Mouse (Mus musculus): ENCODE measurements around the gene Itk.
A peak's percentile ranks its signal among the peaks of the same experiment; 100 is the strongest.

Gene Itk

DNA sequence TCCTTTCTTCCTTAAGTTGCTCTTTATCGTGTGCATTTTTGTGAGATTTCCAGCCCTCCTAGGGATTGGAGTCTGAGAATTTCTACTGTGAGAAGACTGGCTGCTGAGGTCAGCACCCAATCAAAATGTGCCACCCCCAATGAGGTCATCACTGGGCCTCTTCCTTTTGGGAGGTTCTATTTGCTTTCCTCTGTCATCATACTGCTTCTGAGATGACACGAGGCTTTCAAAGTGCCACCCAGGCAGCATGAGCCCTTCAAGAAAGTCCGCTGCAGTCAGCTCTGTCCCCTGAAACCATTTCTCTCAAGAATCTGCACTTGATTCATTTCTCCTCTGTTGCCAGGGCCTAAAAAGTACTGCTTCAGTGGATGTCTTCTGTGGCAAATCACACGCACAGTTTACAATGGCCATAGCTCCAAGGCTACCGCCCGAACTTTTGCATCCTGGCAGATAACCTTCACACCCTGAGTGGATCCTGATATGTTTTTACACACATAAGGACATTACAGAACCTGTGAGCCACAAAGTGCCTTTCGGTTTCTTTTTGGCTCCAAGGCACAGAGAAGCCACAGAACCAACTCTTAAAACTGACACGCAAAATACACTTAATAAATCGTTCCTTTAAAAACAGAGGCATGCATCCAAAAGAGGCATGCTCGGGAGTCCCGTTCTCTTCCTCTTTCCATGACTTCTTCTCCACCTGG is 80.9 kb downstream of the Itk start:
- DNase-seq (ENCODE audit: low read depth, low spot score) = peak; percentile 90

DNA sequence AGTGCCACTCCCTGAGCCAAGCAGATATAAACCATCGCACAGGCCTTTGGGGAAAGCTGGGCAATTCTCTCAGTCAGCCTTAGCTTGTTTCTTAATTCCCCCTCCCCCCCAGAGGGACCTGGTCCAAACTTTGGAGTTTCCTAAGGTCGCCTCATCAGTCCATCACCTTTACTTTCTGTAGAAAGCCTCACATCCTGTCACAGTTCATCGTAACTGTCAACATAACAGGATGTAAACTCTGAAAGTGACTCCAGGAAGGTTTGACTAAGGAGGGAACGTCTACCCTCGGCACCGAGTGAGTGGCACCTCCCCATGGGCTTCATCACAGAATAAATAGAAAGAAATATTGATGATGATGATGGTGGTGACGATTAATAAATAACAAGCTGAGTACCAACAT is 81.5 kb downstream of the Itk start:
- DNase-seq (ENCODE audit: low read depth, low spot score) = peak; percentile 84

DNA sequence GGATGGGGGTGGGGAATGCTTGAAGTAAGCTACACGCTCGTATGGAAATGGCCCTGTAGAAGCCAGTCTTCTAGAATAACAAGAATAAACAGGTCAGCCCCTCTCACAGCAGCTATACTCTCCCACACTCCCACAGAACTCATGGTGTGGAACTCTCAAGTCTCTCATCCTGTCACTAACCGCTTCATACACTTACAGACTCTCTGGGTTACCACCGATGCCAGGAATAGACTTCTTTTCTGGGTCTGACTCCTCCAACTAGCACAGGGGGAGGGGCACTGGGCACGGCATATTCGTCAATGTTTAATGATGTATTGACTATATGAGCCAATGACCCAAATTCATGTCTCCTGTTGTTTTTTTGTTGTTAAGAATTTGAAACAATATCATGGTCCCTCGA is 82.5 kb downstream of the Itk start:
- peak; percentile 62 for DNase-seq (ENCODE audit: low read depth, low spot score)

DNA sequence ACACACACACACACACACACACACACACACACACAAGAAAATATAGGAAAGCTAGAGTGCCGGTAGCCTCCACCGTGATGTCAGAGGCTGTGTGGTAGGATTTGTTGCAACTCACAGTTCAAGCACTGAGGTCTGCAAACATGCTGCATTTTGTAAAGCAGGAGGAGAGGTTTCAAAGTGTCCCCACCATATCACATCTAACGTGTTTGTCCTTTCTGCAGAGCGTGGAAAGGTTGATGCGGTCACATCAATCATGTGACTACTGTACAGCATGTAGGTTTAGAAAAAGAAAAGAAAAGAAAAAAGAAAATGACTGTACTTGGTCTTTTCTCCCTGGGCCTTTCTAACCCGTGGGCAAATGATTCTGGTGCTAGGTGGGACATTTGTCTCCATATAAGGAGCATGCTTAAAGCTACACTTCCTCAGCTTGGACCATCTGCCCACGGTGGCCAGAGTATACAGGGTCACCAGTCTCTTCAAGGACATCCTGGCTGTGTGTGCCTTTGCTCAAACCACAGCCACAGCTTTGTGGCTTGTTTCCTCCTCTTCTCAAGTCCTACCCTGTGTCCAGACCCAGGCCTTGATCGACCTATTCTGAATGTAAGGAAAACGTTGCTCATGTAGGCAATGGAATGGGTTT is 83.3 kb downstream of the Itk start:
- peak; percentile 63 for DNase-seq (ENCODE audit: low read depth, low spot score)

DNA sequence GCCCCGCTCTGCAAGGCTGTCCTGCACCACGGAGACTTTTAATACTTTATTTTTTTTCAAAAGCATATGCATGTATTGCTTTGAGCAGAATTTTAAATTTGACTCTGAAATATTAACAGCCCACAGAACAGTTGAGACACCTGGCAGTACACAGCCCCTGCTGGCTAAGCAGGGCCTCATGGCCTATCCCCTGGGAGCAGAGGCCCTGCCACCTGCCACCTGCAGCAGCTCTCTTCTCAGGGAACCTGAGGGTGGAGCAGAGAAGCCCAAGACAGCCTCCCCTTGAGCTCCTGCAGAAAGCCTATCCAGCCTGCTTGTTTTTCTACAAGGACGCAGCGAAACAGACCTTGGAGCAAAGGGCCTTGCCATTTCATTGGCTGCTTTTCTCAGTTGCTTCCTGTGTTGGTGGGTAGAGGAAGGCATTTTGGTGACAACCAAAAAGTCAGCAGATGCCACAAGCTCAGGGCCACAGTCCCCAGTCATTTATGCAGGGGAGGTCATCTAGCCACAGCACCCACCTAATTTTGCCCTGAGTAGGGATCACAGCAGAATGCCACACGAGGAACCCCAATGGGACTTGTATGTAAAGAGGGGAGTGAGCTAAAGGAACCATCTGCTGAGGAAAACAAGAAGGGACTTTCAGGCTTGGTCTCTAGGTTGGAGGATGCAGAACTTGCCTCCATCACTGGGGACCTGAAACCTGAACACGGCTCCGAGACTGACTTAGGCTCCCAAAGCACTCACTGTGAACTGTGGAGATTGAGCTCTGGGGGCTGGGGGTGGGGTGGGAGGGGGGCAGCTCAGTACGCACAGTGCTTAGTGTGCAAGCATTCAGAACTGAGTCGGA is 84.2 kb downstream of the Itk start:
- peak; percentile 74 for DNase-seq (ENCODE audit: low read depth, low spot score)

DNA sequence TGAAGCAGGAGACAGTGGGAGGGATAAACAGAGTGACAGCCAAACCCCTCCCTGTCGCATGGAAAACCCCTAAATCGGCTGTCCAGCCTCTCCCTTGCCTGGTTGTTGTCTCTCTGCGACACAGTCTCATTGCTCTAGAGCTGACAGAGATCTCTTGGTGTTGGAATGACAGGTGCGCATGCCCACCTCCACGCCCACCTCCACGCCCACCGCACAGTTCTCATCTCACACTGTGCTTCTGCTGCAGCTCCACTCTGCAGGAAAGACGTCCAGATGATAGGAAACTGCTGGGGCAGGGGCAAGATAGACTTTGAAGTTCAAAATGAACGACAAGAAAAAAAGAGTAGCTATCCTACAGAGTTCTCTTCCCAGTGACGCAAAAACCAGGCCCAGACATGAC is 85.2 kb downstream of the Itk start:
- peak; percentile 56 for DNase-seq (ENCODE audit: low read depth, low spot score)

DNA sequence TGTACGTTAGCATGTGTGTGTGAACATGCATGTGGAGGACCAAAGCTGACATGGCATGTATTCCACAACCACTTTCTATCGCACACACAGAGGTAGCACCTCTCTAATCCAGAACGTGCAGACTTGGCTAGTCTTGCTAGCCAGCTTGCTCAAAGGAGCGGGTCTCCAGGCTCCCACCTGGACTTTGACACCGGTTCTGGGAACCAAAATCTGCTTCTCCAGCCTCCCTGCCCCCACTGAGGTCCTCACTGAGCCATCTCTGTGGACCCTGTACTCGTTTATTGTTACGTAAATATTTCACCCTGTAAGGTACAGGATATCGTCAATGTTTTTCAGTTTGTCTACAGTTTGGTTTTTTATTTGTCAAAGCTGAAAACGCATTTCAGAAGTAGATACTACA is 86.8 kb downstream of the Itk start:
- DNase-seq (ENCODE audit: low read depth, low spot score) = no peak

DNA sequence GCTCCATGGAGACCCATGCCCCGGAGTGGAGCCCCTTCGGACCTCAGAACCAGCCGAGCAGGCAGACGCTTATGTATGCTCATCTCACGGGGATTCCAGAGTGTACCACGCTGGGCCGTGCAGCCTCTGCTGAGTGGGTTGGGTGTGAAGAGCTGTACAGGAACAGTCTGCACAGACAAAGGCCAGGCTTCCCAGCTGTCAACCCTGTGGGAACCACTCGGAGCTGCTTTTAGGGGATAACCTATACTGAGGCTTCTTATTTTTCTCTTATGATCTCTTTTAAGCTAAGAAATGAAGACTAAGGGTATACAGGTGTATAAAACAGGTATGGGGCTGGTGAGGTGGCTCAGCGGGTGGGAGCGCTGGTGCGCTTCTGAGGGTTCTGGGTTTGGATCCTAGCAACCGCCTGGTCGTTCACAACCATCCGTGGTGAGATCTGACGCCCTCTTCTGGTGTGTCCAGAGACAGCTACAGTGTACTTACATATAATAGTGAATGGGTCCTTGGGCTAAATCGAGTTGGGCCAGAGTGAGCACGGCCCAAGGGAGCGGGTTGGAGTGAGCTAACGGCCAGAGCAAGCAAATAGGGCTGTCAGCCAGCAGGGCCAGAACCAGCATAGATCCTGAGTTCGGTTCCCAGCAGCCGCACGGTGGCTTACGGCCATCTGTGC is 87.6 kb downstream of the Itk start:
- DNase-seq (ENCODE audit: low read depth, low spot score) = no peak

DNA sequence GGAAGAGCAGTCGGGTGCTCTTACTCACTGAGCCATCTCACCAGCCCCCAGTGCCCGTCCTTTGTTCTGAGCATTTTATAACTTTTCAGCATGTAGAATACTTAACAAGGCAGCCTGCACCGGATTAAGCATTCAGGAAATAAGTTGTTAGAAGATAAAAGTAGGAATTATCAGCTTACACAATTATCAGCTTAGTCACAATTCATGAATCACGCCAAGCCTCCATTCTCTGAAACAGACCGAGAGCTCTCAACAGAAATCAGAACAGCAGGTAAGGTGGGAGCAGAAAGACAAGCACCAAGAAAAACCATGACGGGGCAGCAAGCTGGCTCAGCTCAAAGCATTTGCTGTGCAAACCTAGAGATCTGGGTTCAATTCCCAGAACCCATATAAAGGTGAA is 89.4 kb downstream of the Itk start:
- DNase-seq (ENCODE audit: low read depth, low spot score) = no peak

DNA sequence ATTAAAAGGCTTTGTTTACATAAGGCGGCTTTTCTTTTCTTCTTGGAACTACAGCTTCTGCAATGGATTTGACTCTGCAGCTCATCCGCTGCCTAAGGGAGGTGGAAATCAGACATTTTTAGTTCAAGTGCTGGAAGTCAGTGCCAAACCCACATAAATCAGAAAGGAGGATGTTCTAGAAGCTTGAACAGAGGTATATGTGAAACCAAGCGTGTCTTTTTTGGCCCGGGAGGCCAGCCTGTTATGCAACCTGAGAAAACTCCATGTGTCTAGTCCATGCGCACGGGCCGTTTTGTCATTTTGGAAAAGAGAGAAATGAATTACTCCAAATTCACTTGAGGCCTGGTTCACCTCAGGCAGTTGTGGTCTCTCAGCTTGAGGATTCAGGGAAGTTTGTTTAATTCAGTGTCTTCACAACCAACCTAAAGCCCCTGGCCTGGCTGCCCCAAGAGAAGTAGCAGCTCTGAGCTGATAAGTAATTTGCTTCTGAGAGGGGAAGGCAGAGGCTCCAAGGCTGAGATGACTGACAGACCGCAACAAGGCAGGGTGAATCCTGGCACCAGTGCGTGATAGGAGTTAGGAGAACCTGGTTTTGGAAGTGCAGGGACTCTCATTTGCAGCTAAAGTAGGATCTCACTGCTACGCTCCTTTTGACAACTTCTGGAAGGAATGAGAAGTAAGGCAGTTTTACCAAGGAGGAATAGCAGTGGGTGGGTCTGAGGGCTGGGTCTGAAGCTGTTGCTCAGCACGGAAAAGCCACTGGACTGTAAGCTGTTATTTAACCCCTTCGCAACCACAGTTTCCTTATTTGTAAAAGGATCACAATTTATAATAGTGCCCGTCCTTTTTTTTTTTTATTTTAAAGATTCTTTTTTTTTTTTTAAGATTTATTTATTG is 90.2 kb downstream of the Itk start:
- DNase-seq (ENCODE audit: low read depth, low spot score) = peak; percentile 58

DNA sequence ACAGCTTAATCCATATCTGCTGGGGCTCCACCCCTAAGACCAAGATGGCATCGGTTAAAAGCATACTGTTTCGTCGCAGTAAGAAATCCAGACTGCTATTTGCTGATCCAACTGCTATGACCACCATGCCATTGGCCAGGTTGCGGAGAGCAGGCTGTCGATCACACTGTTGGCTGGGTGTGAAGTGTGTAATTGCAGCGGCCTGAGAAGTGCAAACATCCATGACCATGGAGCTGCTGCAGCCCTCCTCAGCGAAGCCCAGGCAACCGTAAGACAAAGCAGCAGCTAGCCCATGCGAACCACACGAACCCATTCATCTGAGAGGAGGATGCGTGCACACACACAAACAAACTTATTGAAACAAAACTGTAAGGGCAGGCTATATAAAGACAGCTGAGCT is 94.9 kb downstream of the Itk start:
- no peak for DNase-seq (ENCODE audit: low read depth, low spot score)

DNA sequence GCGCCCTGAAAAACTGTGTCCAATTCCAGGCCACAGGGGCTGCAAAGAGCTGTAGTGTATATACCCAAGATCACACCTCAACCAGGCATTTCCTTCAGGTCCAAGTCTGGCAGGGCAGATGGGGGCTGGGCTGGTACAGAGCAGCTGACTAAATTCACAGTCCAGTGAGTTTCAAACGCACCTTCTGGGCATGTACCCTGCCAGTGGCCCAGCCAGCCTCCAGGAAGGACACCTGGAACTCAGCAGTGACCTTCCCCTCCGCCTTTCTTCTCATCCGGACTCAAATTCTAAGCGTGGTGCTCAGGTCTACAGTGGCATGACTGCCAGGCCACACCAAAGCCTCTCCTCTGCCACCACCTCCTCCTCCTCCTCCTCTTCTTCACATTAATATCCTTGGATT is 95.8 kb downstream of the Itk start:
- DNase-seq (ENCODE audit: low read depth, low spot score) = no peak

DNA sequence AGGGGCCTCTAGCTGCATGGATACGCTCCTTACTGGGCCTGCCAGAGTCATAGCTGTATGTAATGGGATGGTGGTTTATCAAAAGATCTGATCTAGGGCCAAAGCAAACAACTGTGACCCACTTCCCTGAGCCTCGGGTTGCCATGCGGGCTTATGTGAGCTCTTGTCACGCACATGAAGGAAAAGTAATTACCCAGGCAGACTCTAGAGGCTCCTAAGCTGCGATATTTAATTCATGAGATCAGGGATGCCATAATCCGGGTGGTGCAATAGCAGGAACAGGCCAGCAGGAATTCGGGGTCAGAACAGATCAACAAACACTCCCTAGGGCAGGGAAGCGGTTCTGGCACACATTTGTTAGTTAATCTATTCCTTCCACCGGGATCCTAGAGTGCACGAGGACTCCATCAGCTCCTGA is 98.3 kb downstream of the Itk start:
- DNase-seq (ENCODE audit: low read depth, low spot score) = no peak

DNA sequence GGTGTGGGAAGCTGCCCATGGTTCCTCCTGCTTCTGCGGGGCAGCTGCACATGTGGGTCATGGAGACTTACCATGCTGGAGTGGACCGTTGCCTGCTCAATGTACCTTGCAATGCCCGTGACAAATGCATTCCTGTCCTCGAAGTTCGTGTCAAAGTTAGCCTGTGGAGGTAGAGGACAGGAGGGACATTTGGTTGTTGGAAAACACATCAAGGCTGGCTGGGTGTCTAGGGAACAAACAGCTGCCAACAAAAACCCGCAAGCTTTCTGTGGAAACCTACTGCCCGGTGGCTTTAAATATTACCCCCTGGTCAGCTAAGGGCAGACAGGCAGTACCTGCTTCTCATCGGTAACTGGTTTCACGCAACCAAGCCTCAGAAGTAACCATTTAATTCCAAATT is 99.8 kb downstream of the Itk start:
- DNase-seq (ENCODE audit: low read depth, low spot score) = no peak

DNA sequence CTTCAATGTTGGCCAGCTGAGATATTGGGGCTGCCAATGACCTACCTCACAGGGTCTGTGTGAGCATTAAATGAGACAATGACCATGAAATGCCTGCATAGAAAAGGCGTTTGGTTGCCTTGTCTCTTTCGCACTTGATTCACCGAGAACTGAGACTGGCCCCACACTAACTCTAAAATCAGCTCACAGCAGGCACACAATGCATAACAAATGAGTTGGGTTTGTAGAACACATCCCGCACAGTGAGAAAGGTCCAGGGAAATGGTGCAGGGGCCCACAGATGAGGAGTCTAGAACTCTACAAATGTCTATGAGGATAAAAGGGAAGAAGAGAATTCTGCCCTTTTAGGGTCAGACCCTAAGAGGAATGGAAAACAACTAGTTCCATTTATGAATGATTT is 100.3 kb downstream of the Itk start:
- DNase-seq (ENCODE audit: low read depth, low spot score) = no peak

DNA sequence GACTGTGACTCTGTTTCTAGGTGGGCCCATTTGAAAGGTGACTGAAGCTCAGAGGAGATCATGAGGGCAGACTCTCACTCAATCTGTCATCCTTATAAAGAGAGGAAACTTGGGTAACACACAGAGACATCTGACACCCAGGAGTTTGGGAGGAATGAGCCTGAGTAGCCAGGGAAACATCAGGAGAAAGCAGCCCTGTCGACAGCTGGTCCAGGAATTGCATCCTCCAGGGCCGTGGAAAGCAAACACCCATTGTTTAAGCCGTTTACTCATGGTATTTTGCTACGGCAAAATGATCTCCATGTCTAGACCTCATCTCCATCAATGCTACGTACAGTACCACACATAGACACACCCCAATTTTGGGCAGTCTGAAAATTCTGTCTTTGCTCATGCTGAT is 101.2 kb downstream of the Itk start:
- DNase-seq (ENCODE audit: low read depth, low spot score) = no peak

DNA sequence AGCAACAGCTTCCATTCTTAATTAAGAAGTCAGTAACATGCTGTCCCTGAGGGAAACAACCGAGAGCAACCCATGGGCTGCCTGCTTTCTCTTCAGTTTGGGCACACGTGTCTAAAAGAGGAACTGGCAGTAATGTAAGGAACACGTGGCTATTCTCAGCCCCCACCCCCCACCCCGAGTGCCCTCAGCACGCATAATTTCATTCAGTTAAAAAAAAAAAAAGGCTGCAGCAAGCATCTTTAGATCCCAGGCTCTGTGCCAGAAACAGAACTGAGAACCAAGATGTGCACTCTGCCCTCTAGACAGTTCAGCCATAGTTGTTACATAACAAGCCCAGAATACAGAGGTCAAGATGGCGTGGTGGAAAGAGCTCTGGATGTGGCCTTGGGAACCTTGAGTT is 102.5 kb downstream of the Itk start:
- DNase-seq (ENCODE audit: low read depth, low spot score) = no peak

DNA sequence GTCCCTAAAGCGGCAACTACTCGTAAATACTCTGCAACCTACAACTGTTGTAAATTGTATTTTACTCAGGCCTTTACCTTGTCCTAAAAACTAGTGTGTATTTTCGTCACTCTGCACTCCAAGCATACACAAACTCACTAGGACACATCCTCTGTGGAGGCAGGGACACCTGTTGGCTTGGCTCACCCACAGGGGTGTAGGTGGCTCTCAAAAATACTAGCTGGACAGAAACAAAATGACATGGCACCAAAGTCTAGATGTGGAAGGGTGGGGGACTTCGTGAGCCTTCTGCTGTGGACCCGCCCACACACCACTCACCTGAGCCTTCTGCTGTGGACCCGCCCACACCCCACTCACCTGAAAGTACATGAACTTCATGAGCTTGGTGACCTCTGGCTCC is 105.5 kb downstream of the Itk start:
- DNase-seq (ENCODE audit: low read depth, low spot score) = no peak

DNA sequence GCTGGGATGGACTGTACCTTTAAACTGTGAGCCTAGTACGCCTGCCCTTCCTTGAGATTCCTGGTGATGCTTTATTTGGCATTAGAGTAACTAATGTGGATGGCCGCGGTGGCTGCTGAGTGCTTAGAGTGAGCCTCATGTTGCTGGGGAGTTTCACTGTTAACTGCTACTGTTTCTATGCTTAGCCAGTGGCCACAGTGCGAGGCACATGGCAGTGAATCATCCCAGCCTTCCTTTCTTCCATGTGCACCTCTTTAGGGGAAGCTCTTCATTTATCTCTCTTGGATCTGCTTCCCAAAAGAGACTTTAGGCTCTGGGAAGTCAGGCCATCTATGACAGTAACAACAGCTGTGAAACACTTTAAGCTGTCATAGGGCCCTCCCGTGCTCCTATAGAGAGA is 106.7 kb downstream of the Itk start:
- DNase-seq (ENCODE audit: low read depth, low spot score) = no peak

DNA sequence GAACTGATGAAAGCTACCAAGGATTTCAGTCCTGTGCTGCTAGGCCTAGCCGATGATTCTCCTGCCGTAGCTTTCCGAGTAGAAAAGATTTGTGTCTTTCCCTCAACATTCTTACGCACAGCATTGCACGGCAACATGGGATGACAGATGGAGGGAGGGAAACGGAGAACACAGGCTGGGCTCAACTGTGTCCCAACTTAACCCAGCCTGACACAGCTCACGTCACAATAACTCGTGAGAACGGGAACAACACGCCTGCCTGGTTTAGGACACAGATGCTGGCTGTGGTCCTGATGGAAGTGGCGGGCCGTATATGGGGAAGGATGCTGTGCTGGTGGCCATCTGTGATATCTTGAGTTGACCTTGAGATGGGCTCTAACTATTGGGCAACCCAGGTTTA is 110.6 kb downstream of the Itk start:
- DNase-seq (ENCODE audit: low read depth, low spot score) = no peak

DNA sequence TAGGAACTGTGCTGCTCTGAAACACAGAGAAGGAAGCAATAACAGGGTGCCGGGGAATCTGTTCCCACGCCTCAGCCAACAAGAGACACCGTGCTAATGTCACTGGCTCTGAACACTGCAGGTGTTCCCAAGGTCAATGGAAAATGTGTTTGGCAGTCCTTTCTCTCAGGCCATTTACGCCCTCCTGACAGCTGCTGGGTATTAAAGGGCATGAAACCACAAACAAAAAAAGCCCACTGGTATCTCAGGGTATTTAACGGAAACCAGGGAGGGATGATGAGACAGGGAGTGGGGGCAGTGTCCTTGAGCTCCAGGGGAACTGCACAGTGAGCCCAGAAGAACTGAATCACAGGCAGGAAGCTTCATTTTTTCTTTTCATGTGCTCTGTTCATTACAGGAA is 111.2 kb downstream of the Itk start:
- DNase-seq (ENCODE audit: low read depth, low spot score) = no peak

All from CD4-positive helper T cell, adult 2 months (primary cell).